Mouse (Mus musculus): ENCODE data around the gene Eftud2. TPM values are rescaled to one million over a fixed set of nuclear protein-coding genes. Genes with fewer than 3 reads are reported as not detected.

Eftud2 gene
- polyA plus RNA-seq, 1 experiment from 2014 or later = 45.5 TPM

DNA sequence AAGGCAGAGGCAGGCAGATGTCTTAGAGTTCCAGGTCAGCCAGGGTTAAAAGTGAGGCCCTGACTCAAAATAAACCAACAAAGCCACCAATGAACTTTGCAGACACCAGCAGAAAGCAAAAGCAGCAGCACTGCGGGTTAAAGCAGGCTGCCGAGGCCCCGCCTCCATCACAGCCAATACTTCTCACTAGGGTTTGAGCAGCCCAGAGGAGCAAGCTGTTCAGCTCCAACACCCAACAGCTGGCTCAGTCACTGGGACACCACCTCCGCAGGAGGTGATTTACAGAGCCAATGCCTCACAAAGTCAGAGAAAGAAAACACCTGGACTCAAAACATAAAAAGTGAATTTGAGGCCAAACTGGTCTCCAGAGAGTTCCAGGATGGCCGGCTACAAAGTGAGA lies 77.3 kb downstream of the Eftud2 start:
- Histone ChIP-seq H3K4me1 (ENCODE audit: insufficient read depth) (no peaks in the 10 kb centered on the region), H3K9me3 (ENCODE audit: low read length) (no peaks in the 10 kb centered on the region), H3K27me3 (ENCODE audit: insufficient read depth, low read length) (no peaks in the 10 kb centered on the region), H3K4me2 (ENCODE audit: low read depth, low read length) (no peak overlapping the region), H3K27ac (ENCODE audit: low read depth) (no peak overlapping the region), H3K4me3 (ENCODE audit: low read depth, low read length) (no peak overlapping the region), H3K9ac (replicated peaks) (no peak overlapping the region), H3K36me3 (replicated peaks; ENCODE audit: insufficient read depth, low read length) (no peaks in the 10 kb centered on the region)
- WGBS (ENCODE audit: insufficient replicate concordance) = 77% methylated on average over 5 of the region's 5 CpGs
- TF ChIP-seq EP300 (IDR thresholded peaks at IDR 0.05; ENCODE audit: low read depth) (no peak), CTCF (IDR thresholded peaks at IDR 0.05; ENCODE audit: low read depth) (no peak)
- DNase-seq (no peak), ATAC-seq (no peak)

- Histone ChIP-seq H3K4me3 (ENCODE audit: low read depth, low read length) (no peak overlapping the region), H3K27me3 (ENCODE audit: insufficient read depth, low read length) (no peaks in the 10 kb centered on the region), H3K4me2 (ENCODE audit: low read depth, low read length) (no peak overlapping the region), H3K9me3 (ENCODE audit: low read length) (no peaks in the 10 kb centered on the region), H3K36me3 (replicated peaks; ENCODE audit: insufficient read depth, low read length) (no peaks in the 10 kb centered on the region), H3K9ac (replicated peaks) (no peak overlapping the region), H3K27ac (ENCODE audit: low read depth) (no peak overlapping the region), H3K4me1 (ENCODE audit: insufficient read depth) (no peaks in the 10 kb centered on the region)
- TF ChIP-seq EP300 (IDR thresholded peaks at IDR 0.05; ENCODE audit: low read depth) = no peak
- no peak for TF ChIP-seq CTCF (IDR thresholded peaks at IDR 0.05; ENCODE audit: low read depth)
- WGBS (ENCODE audit: insufficient replicate concordance) = 62% methylated on average over 8 of the region's 8 CpGs
- ATAC-seq (no peak), DNase-seq (no peak)
Measured at GRCm38 (mm10) chr11:102794157-102794556, 86.6 kb downstream of the Eftud2 start.

DNA sequence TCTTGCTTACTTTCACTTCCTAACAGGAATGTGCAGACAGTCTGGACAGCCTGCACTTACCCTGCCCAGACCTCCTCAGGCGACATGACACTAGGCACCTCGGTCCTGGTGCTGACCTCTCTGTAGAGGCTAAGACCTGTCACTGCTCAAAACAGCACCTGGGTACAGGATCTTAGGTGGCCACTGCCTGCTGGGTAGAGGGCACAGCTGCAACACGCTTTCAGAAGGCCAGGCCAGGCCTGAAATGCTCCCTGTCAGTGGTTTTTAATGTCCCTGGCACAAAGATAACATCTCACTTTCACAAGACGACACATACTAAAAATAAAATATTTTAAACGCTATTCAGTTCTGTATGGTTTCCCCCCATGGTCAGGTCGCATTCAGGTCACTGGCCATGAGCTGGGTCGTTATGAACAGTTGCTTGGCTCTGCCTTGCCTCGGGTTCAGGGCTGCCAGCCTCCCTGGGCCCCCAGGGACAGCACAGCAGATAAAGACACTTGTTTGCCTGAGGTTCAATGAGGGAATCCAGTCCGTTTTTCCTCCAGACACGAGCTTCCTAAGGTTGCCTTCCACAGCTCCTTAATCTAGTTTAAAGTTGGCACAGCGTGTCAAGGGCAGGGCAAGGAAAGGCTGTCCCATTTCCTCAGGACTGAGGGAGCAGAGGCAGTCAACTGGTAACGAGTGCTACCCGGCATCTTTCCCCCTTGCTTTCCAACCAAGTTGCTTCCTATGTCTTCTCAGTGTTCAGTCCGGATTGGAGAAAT lies 88.9 kb downstream of the Eftud2 start:
- no peak overlapping the region for H3K4me2 ChIP-seq (ENCODE audit: low read depth, low read length)
- H3K27me3 ChIP-seq (ENCODE audit: insufficient read depth, low read length) = no peaks in the 10 kb centered on the region
- no peak overlapping the region for H3K4me3 ChIP-seq (ENCODE audit: low read depth, low read length)
- no peak overlapping the region for H3K9ac ChIP-seq (replicated peaks)
- TF ChIP-seq CTCF (IDR thresholded peaks at IDR 0.05; ENCODE audit: low read depth) = no peak
- no peak for TF ChIP-seq EP300 (IDR thresholded peaks at IDR 0.05; ENCODE audit: low read depth)
- no peaks in the 10 kb centered on the region for H3K36me3 ChIP-seq (replicated peaks; ENCODE audit: insufficient read depth, low read length)
- WGBS (ENCODE audit: insufficient replicate concordance) = 55% methylated on average over 14 of the region's 14 CpGs
- no peaks in the 10 kb centered on the region for H3K4me1 ChIP-seq (ENCODE audit: insufficient read depth)
- DNase-seq (no peak), ATAC-seq (no peak)
- H3K27ac ChIP-seq (ENCODE audit: low read depth) = no peak overlapping the region
- no peaks in the 10 kb centered on the region for H3K9me3 ChIP-seq (ENCODE audit: low read length)

Other genes with a start within 250 kb of the Eftud2 start
- 0.08 TPM in 1 of 2 replicates, not detected in the other for gene Meioc, start 217.3 kb downstream of the Eftud2 start, polyA plus RNA-seq (2015; fragmentation: Nextera tagmentation; extraction: Ambion mirVana)
- gene Ccdc43, start 183.2 kb downstream of the Eftud2 start, polyA plus RNA-seq (2015; fragmentation: Nextera tagmentation; extraction: Ambion mirVana) = 9.5 and 9.6 TPM in 2 replicates
- gene Adam11, start 119.5 kb downstream of the Eftud2 start, polyA plus RNA-seq (2015; fragmentation: Nextera tagmentation; extraction: Ambion mirVana) = 0.20 and 0.22 TPM in 2 replicates
- gene Gjc1, start 61.3 kb downstream of the Eftud2 start, polyA plus RNA-seq (2015; fragmentation: Nextera tagmentation; extraction: Ambion mirVana) = 1.4 and 1.6 TPM in 2 replicates
- gene Higd1b, start 45.1 kb downstream of the Eftud2 start, polyA plus RNA-seq (2015; fragmentation: Nextera tagmentation; extraction: Ambion mirVana) = not detected in 2 replicates
- gene Ccdc103, start 219 bp upstream of the Eftud2 start, polyA plus RNA-seq (2015; fragmentation: Nextera tagmentation; extraction: Ambion mirVana) = 0.39 and 0.51 TPM in 2 replicates
- gene Fam187a, start 4.2 kb upstream of the Eftud2 start, polyA plus RNA-seq (2015; fragmentation: Nextera tagmentation; extraction: Ambion mirVana) = not detected in 2 replicates
- 3.6 and 3.8 TPM in 2 replicates for gene Gfap, start 19.9 kb upstream of the Eftud2 start, polyA plus RNA-seq (2015; fragmentation: Nextera tagmentation; extraction: Ambion mirVana)
- gene Kif18b, start 44.1 kb upstream of the Eftud2 start, polyA plus RNA-seq (2015; fragmentation: Nextera tagmentation; extraction: Ambion mirVana) = 3.2 and 3.4 TPM in 2 replicates
- gene C1ql1, start 65.7 kb upstream of the Eftud2 start, polyA plus RNA-seq (2015; fragmentation: Nextera tagmentation; extraction: Ambion mirVana) = 0.12 TPM in 1 of 2 replicates, not detected in the other
- 37.5 and 37.7 TPM in 2 replicates for gene Nmt1, start 147.2 kb upstream of the Eftud2 start, polyA plus RNA-seq (2015; fragmentation: Nextera tagmentation; extraction: Ambion mirVana)
- 32.3 and 32.5 TPM in 2 replicates for gene Dcakd, start 147.3 kb upstream of the Eftud2 start, polyA plus RNA-seq (2015; fragmentation: Nextera tagmentation; extraction: Ambion mirVana)
- gene Plcd3, start 220.7 kb upstream of the Eftud2 start, polyA plus RNA-seq (2015; fragmentation: Nextera tagmentation; extraction: Ambion mirVana) = 0.82 and 0.85 TPM in 2 replicates
- gene Acbd4, start 220.7 kb upstream of the Eftud2 start, polyA plus RNA-seq (2015; fragmentation: Nextera tagmentation; extraction: Ambion mirVana) = 56.5 and 57.0 TPM in 2 replicates
- 2.6 and 2.7 TPM in 2 replicates for gene Hexim1, start 235.2 kb upstream of the Eftud2 start, polyA plus RNA-seq (2015; fragmentation: Nextera tagmentation; extraction: Ambion mirVana)